Mouse (Mus musculus): Measurements from ENCODE around the gene Angptl6. TPM values are rescaled to one million over a fixed set of nuclear protein-coding genes. Genes with fewer than 3 reads are reported as not detected.
A peak's percentile ranks its signal among the peaks of the same experiment; 100 is the strongest.

The Angptl6 gene
- polyA plus RNA-seq, 1 experiment from 2014 or later = 9.8 TPM

GRCm38 (mm10) chr9:20893069-20893468 lies 13.5 kb upstream of the Angptl6 start:
- peaks cover 78% of the 10 kb centered on the region for H3K36me3 ChIP-seq
- ATAC-seq (ENCODE audit: low FRiP score) = no peak
- WGBS = 70% methylated on average over 5 of the region's 5 CpGs
- no peaks in the 10 kb centered on the region for H3K27me3 ChIP-seq
- H3K9ac ChIP-seq = no peak overlapping the region
- H3K4me3 ChIP-seq = no peak overlapping the region
- H3K4me2 ChIP-seq = no peak overlapping the region
- no peak overlapping the region for H3K27ac ChIP-seq
- no peaks in the 10 kb centered on the region for H3K9me3 ChIP-seq
- peaks cover 35% of the 10 kb centered on the region for H3K4me1 ChIP-seq (replicated peaks)

GRCm38 (mm10) chr9:20892104-20892653 lies 12.7 kb upstream of the Angptl6 start:
- H3K36me3 ChIP-seq = peaks cover 78% of the 10 kb centered on the region

GRCm38 (mm10) chr9:20891339-20892103 lies 12.0 kb upstream of the Angptl6 start:
- Histone ChIP-seq H3K4me3 (no peak overlapping the region), H3K9ac (no peak overlapping the region), H3K9me3 (no peaks in the 10 kb centered on the region), H3K36me3 (peaks cover 73% of the 10 kb centered on the region), H3K4me2 (no peak overlapping the region), H3K4me1 (replicated peaks) (peaks cover 28% of the 10 kb centered on the region), H3K27me3 (no peaks in the 10 kb centered on the region), H3K27ac (no peak overlapping the region)
- no peak for ATAC-seq (ENCODE audit: low FRiP score)
- 84% methylated on average over 26 of the region's 26 CpGs for WGBS

More at GRCm38 (mm10) chr9:20892104-20892653, 12.7 kb upstream of the Angptl6 start:
- Histone ChIP-seq H3K27ac (no peak overlapping the region), H3K4me2 (no peak overlapping the region), H3K4me3 (no peak overlapping the region), H3K27me3 (no peaks in the 10 kb centered on the region), H3K9me3 (no peaks in the 10 kb centered on the region), H3K9ac (no peak overlapping the region), H3K4me1 (replicated peaks) (peaks cover 29% of the 10 kb centered on the region)
- ATAC-seq (ENCODE audit: low FRiP score) = no peak
- WGBS = 77% methylated on average over 5 of the region's 5 CpGs

GRCm38 (mm10) chr9:20890411-20890810 lies 10.9 kb upstream of the Angptl6 start:
- no peaks in the 10 kb centered on the region for H3K27me3 ChIP-seq
- H3K27ac ChIP-seq = no peak overlapping the region
- ATAC-seq (ENCODE audit: low FRiP score) = no peak
- peaks cover 21% of the 10 kb centered on the region for H3K4me1 ChIP-seq (replicated peaks)
- 97% methylated on average over 5 of the region's 5 CpGs for WGBS
- no peak overlapping the region for H3K4me3 ChIP-seq
- no peak overlapping the region for H3K4me2 ChIP-seq
- H3K9ac ChIP-seq = no peak overlapping the region
- H3K9me3 ChIP-seq = no peaks in the 10 kb centered on the region
- H3K36me3 ChIP-seq = peaks cover 62% of the 10 kb centered on the region

DNA sequence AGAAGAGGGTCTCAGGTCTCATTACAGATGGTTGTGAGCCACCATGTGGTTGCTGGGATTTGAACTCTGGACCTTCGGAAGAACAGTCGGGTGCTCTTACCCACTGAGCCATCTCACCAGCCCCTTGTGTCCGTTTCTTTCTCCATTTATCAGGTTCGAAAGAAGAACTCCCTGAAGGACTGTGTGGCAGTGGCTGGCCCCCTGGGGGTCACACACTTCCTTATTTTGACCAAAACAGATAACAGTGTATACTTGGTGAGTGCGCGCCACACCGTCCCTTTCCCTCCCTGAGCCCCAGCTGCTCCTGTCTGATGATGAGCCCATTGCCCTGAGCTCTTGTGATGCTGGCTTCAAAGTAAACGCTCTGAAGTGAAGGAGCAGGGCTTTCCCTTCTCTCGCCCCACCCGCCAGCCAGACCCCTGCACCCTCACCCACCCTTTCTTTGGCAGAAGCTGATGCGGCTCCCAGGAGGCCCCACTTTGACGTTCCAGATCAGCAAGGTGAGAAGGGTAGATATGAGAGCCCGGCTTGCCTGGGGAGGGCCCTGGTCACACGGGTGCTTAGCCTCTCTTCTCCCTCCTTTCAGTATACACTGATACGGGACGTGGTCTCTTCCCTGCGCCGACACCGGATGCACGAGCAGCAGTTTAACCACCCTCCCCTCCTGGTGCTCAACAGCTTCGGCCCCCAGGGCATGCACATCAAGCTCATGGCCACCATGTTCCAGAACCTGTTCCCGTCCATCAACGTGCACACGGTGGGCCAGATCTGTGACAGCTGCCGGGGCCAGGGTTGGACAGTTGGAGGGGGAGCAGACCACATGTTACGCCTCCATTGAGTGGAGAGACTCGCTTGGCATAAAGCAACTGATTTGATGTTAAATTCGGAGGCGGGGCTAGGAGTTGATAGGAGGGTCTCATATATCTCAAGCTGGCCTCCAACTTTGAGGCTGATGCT lies 9.9 kb upstream of the Angptl6 start:
- peak overlapping the region; percentile 94 for H3K4me2 ChIP-seq
- H3K4me3 ChIP-seq = peak overlapping the region; percentile 90; the same call in 1 of the 2 replicates
- peaks cover 52% of the 10 kb centered on the region for H3K36me3 ChIP-seq
- H3K9me3 ChIP-seq = no peaks in the 10 kb centered on the region
- 87% methylated on average over 29 of the region's 29 CpGs for whole genome bisulfite sequencing
- H3K27me3 ChIP-seq = no peaks in the 10 kb centered on the region
- H3K27ac ChIP-seq = no peak overlapping the region
- H3K4me1 ChIP-seq (replicated peaks) = peaks cover 21% of the 10 kb centered on the region
- ATAC-seq (ENCODE audit: low FRiP score) = no peak
- H3K9ac ChIP-seq = 0 out of 2 replicates have a peak overlapping the region, but pooled peaks have one; percentile 19

DNA sequence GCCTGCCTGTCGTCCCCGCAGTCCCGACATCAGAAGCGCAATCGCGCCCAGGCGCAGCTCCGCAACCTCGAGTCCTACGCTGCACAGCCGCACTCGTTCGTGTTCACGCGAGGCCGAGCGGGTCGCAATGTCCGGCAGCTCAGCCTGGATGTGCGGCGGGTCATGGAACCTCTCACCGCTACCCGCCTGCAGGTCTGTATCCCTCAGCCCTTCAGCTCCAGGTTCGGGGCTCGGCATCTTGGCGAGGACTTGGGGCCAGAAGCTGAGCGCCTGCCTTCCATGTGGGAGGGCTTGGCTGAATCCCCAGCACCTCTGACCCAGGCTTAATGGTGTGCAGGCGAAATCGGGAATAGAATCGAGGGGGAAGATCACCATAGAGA lies 8.8 kb upstream of the Angptl6 start:
- H3K27ac ChIP-seq = peak overlapping the region; percentile 96
- H3K9ac ChIP-seq = peak overlapping the region; percentile 89
- peak overlapping the region; percentile 94 for H3K4me2 ChIP-seq
- under 1% methylated on average over 30 of the region's 30 CpGs for WGBS
- peak overlapping the region; percentile 90 for H3K4me3 ChIP-seq
- ATAC-seq (ENCODE audit: low FRiP score) = peak; percentile 67; the same call in 1 of the 2 replicates
- peaks cover 41% of the 10 kb centered on the region for H3K36me3 ChIP-seq
- peaks cover 21% of the 10 kb centered on the region for H3K4me1 ChIP-seq (replicated peaks)
- no peaks in the 10 kb centered on the region for H3K27me3 ChIP-seq
- H3K9me3 ChIP-seq = no peaks in the 10 kb centered on the region

- under 1% methylated on average over 43 of the region's 43 CpGs for WGBS
- peak; percentile 97 for ATAC-seq (ENCODE audit: low FRiP score)
- Histone ChIP-seq H3K27ac (peak within 1 kb of the TSS; percentile 96), H3K9ac (peak within 1 kb of the TSS; percentile 89), H3K4me1 (replicated peaks) (peaks cover 21% of the 10 kb centered on the region), H3K36me3 (peaks cover 36% of the 10 kb centered on the region), H3K9me3 (no peaks in the 10 kb centered on the region), H3K27me3 (no peaks in the 10 kb centered on the region), H3K4me3 (peak within 1 kb of the TSS; percentile 90), H3K4me2 (peak within 1 kb of the TSS; percentile 94)
Measured at GRCm38 (mm10) chr9:20887704-20888385, 8.3 kb upstream of the Angptl6 start, which contains the start of gene Ppan. Gene Ppan, plus strand, starts transcription at chr9:20888175.

- H3K4me3 ChIP-seq = no peak overlapping the region
Measured at GRCm38 (mm10) chr9:20887191-20887590, 7.7 kb upstream of the Angptl6 start.

DNA sequence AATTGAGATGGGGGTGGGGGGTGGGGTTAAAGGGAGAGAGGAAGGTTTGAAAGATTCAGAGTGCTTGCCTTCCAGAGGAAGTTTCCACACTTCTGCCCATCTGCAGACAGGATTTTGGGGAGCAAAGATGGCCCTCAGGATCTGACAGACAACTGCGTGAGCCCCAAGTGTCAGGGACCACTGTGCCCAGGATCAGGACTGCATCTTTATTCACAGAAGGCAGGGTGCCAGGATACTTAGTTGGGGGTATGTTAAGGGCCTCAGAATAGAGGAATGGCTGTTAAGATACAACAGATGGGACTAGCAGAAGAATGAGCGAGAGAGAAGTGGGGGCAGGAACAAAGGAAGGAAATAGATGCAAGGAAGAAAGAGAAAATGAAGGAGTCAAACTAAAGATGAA lies 7.0 kb upstream of the Angptl6 start:
- Histone ChIP-seq H3K4me2 (no peak overlapping the region), H3K4me3 (no peak overlapping the region), H3K9me3 (no peaks in the 10 kb centered on the region), H3K27ac (no peak overlapping the region), H3K9ac (no peak overlapping the region), H3K4me1 (replicated peaks) (peaks cover 21% of the 10 kb centered on the region), H3K36me3 (peaks cover 23% of the 10 kb centered on the region), H3K27me3 (no peaks in the 10 kb centered on the region)
- no peak for ATAC-seq (ENCODE audit: low FRiP score)
- WGBS = 95% methylated on average over 2 of the region's 2 CpGs

More at GRCm38 (mm10) chr9:20887191-20887590, 7.7 kb upstream of the Angptl6 start:
- Histone ChIP-seq H3K27ac (peak overlapping the region; percentile 96), H3K9me3 (no peaks in the 10 kb centered on the region), H3K27me3 (no peaks in the 10 kb centered on the region), H3K4me2 (peak overlapping the region; percentile 94), H3K9ac (0 out of 2 replicates have a peak overlapping the region, but pooled peaks have one; percentile 89), H3K4me1 (replicated peaks) (peaks cover 21% of the 10 kb centered on the region), H3K36me3 (peaks cover 29% of the 10 kb centered on the region)
- no peak for ATAC-seq (ENCODE audit: low FRiP score)
- 90% methylated on average over 6 of the region's 6 CpGs for WGBS

DNA sequence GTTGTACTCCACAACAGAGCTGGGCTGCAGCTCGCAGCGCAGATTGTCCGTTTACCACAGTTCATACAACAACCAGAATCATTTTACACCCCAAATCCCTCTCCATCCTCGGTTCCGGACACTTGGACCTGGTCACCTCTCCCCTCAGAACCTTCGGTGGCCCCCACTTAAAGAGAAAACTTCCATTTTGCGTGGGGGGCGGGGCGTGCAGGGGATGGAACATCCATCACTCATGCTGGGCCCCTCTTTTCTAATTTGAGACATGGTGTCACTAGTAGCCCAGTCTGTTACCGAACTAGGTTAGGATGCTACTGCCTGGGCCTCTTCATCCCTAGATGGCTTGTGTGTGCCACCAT lies 839 bp downstream of the Angptl6 start:
- Histone ChIP-seq H3K36me3 (no peaks in the 10 kb centered on the region), H3K9ac (peak overlapping the region; percentile 74), H3K9me3 (no peaks in the 10 kb centered on the region), H3K27ac (peak overlapping the region; percentile 96), H3K4me2 (peak overlapping the region; percentile 66), H3K27me3 (0 out of 2 replicates have a peak, but pooled peaks cover 4% of the 10 kb centered on the region), H3K4me1 (replicated peaks) (peaks cover 13% of the 10 kb centered on the region; the same call in 1 of the 2 replicates), H3K4me3 (peak overlapping the region; percentile 44)
- ATAC-seq (ENCODE audit: low FRiP score) = peak; percentile 11; the same call in 1 of the 2 replicates
- 25% methylated on average over 10 of the region's 10 CpGs for WGBS

DNA sequence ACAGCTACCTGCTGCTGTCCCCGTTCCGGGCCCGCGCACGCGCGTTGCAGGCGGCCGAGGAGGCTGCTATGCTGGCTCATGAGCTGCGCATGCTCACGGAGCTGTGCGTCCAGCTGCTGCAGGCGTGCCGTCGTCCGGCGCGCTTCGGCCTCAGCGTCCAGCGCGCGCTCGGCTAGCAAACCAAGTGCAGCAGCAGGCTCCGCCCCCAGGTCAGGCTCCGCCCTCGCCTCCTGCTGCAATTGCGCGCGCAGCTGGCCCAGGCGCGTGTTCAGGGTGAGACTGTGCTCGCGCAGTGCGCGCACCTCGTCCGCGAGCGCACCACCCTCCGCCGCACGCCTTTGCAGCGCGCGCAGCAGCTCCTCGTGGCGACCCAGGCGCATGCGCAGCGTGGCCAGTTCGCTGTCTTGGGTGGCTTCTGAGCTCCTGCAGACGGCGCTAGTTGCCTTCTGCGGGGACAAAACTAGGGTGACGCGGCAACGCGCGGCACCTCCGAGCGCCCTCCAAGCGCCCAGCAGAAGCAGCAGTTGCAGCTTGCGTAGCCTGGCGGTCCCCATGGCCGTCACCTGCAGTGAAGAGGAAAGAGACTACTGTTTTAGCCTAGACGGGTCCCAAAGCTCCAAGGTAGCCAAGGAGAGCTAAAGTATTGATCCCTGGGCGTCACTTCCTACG lies 1.4 kb downstream of the Angptl6 start:
- ATAC-seq (ENCODE audit: low FRiP score) = peak; percentile 95
- 0 out of 2 replicates have a peak, but pooled peaks cover 4% of the 10 kb centered on the region for H3K27me3 ChIP-seq
- no peaks in the 10 kb centered on the region for H3K9me3 ChIP-seq
- H3K4me2 ChIP-seq = peak overlapping the region; percentile 66
- H3K36me3 ChIP-seq = no peaks in the 10 kb centered on the region
- peak overlapping the region; percentile 96 for H3K27ac ChIP-seq
- H3K9ac ChIP-seq = peak overlapping the region; percentile 74
- H3K4me1 ChIP-seq (replicated peaks) = peaks cover 13% of the 10 kb centered on the region; the same call in 1 of the 2 replicates
- under 1% methylated on average over 69 of the region's 69 CpGs for WGBS
- H3K4me3 ChIP-seq = peak overlapping the region; percentile 44

All from hindbrain, embryonic 13.5 days (tissue).